Mouse (Mus musculus): Measurements from ENCODE around the gene Wnk3.
A peak's percentile ranks its signal among the peaks of the same experiment; 100 is the strongest.

The Wnk3 gene

DNA sequence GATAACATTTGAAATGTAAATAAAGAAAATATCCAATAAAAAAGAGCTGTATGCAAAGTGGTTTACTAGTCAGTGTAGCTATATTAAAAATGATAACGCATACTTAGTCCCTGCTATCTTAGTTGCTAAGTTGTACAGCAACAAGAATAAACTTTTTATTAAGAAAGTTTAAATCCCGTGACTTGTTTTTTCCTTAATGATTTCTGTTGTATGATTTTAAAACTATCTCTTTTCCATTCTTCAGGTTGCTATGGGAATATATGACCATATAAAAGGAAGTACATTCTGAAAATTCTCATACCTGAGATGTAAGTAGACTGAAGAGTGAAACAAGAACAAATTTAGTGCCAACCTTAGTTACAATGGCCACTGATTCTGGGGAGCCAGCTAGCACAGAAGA, at the start of gene Wnk3:
TSS of gene Wnk3 (plus strand) at position 301 of the 400 bp plus-strand sequence.
- no peak for DNase-seq (ENCODE audit: low read depth, low spot score)

DNA sequence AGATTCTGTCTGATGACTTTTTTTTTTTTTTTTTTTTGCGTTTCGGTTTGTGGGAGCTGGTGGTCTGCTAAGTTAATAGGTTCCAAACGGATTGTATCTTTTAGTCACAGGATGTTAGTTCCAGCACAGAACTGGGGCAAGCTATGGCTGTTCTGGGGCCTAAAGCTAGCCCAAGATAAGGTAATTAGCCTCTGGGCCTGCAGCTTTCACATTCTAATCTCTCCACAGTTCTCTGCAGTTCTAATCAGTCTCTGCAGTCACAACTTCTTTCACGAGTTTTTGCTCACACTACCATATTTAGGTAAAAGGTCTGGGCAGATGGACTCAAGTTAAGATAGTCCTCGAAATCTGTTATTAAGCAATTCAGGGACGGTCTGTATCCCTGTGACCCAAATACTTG, 39.5 kb upstream of the Wnk3 start:
- no peak for DNase-seq (ENCODE audit: low read depth, low spot score)

- peak; percentile 82 for DNase-seq (ENCODE audit: low read depth, low spot score)
Observed at GRCm38 (mm10) chrX:151168438-151169131, 29.3 kb upstream of the Wnk3 start.

DNA sequence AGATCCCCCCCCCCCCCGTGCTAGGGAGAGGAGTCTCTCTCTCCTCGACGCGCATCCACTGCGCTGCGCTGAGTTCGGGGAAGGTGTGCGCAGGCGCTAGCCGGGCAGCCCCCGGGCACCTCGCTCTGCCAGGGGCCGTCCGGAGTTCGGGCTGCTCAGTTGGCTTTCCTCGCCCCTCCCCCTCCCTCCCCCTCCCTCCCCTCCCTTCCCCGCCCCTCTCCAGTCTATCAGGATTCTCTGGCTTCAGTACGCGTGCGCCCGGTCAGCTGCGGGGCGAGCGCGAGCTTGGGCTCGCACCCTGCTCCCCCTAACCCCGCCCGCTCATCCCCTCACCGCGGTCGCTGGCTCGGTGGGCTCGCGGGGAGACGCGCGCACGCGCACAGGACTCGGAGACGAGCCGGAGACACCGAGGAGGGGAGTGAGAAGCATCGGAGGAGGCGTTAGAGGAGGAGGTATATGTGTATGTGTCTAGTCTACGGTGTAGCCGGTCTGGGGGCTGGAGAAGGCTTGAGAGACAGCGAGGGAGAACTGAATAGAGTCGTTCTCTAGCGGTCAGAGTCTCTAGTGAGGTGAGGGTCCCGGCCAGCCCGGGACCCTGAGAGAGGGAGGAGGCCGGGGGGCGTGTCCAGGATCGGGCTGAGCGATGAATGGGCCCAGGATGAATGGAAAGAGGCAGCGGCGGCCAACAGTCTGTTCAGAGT, 28.5 kb upstream of the Wnk3 start:
- peak; percentile 93 for DNase-seq (ENCODE audit: low read depth, low spot score)

DNA sequence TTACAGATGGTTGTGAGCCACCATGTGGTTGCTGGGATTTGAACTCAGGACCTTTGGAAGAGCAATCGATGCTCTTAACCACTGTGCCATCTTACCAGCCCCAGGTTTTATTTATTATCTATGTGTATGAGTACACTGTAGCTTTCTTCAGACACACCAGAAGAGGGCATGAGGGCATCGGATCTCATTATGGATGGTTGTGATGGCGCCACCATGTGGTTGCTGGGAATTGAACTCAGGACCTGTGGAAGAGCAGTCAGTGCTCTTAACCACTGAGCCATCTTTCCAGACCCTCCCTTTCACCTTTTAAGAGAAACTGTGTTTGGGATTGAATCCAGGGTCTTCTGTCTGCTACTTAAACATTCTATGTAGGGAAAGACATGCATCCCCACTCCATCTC, 24.7 kb upstream of the Wnk3 start:
- DNase-seq (ENCODE audit: low read depth, low spot score), result peak; percentile 51

DNA sequence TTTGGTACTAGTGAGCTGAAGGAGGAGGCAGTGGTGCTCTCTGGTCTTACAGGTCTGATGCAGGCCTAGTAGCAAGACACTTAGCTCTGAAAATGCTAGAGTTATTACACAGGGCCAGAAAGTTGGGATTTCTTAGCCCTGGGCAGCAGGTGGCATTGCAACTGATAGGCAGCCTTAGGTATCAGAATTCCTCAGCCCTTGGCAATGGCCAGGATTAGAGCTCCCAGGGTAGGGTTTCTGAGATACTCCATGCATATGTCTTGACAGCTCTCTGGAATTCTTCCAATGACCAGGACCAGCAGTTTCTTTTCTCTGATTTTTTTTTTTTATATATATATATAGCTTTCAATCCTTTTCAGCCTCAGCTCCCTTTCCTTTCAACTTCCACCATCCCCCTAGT, 100.5 kb downstream of the Wnk3 start:
- DNase-seq (ENCODE audit: low read depth, low spot score), result no peak

GRCm38 (mm10) chrX:151313732-151314131, 115.9 kb downstream of the Wnk3 start:
- DNase-seq (ENCODE audit: low read depth, low spot score), result peak; percentile 66

DNA sequence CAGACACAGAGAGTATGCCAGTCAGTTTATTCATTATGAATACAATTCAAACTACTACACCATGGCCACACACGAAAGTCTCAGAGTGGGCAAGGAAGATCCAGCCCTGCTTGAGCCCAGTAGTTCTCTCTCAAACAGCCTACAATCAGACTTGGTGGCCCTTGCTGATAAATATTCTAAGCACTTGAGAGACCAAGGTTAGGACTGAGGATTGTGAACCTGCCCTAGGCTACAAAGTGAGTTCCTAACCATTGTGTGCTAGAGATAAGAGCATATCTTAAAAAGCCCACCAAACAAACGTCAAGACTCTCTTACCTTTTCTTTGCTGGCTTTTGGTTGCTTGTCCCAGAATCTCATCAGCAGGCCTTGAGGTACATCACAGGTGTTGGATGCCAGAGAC, 135.7 kb downstream of the Wnk3 start:
- DNase-seq (ENCODE audit: low read depth, low spot score), result no peak

GRCm38 (mm10) chrX:151337804-151338203, 139.9 kb downstream of the Wnk3 start:
- no peak for DNase-seq (ENCODE audit: low read depth, low spot score)

DNA sequence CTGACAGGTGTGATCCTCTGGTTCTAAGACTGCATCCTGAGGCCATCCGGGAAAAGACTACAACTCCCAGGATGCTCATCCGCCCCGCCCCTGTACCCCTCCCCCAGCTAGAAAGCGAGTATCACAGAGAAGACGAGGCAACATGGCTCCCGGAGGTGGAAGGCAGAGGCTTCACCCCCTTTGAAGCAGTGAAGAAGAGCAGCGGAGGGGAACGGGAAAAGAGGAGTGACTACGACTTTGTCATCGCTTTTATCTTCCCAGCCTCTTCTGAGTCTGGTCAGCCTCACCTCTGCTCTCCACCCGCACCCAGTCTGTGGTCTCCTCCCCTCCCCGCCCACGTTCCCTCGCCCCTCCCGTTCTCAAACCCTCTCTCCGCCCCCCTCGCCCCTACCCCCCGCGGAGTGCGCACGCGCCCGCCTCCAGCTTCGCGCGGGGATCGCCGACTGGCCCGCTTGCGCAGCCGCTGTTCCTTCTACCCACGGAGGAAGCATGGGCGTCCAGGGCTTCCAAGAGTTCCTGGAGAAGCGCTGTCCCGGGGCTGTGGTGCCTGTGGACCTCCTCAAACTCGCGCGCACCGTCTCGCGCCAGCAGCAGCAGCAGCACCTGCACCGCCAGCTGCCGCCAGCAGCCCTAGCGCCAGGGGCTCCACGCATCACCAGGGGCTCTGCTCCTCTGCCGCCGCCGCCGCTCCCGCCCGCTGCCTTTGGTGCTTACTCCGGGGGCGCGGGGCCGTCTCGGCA, 146.1 kb downstream of the Wnk3 start, which contains the start of gene Fam120c:
TSS of gene Fam120c (plus strand) at position 415 of the 740 bp plus-strand sequence.
- DNase-seq (ENCODE audit: low read depth, low spot score), result peak; percentile 92

DNA sequence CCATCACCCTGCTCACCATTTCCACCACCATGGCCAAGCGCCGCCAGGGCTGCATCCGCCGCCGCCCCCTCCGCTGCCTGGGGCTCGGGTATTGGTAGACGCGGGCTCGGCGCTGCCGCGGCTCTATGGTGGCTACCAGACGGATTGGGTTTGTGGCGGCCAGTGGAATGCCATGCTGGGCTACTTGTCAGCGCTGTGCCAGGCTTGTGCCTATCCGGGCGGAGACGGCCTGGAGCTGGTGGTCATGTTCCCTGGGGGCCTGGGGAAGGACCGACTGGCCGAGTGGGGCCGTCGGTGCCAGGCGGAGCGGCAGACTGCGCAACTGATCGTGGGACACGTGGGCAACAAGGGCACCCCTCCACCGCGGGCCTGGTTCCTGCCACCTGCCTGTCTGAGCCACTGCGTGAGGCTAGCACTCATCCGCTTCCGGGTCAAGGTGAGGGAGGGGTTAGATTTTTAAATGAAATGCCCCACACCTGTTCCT, 146.7 kb downstream of the Wnk3 start:
- peak; percentile 52 for DNase-seq (ENCODE audit: low read depth, low spot score)

DNA sequence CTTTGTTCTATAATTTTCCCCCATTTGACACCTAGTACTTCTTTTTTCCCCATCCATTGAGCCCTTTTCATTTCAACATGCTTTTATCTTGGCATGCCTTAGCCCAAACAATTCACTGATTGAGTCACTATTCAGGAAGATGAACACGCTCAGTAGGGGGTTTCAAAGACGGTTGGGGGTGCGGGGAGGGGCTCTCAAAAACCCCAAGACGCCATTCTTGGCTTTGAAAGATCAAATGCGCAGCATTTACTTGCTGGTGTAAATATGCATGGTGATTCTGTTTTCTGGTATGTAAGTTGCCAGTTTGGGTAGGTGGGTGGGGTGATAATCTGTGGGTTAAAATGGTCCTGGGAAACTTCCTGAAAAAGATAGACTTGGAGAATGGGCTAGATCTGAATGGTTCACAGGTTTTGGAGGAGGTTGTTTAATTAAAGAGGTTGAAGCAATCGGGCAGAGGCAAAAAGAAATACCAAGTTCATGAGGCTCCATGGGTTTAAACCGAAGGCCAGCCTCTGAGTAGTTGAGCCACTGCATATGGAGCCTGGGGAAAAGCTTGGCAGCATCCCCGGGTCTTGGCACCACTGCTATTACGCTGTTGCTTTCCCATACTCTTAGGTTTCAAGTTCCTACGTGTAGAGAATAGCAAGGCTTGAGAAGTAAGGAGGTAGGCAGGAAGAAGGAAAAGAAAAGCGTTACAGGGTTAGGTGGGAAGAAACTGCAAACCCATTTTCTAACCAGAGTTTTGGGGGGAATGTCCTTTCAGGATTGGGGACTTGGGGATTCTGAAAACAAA, 147.7 kb downstream of the Wnk3 start:
- peak; percentile 41 for DNase-seq (ENCODE audit: low read depth, low spot score)

- DNase-seq (ENCODE audit: low read depth, low spot score), result no peak
Observed at GRCm38 (mm10) chrX:151347278-151347677, 149.4 kb downstream of the Wnk3 start.

DNA sequence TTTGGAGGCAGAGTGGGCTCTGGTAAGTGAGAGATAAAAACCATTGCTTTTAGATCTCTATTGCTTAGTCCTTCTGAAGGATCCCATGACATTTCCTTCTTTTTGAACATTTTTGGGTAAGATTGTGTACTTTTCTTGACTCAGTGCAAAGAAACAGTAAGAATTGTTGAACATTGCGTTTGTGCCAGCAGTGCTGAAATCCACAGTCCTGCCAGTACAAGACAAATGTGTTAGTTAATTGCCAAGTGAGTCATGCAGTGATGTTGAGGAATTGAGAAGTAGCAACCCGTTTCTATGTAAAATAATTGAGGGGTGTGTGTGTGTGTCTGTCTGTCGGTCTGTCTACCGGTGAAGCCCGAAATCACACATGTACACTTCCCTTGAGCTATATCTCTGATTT, 151.4 kb downstream of the Wnk3 start:
- DNase-seq (ENCODE audit: low read depth, low spot score), result no peak
